Mouse (Mus musculus): Measurements from ENCODE around the gene Mybl2.
A peak's percentile ranks its signal among the peaks of the same experiment; 100 is the strongest.

Gene Mybl2

DNA sequence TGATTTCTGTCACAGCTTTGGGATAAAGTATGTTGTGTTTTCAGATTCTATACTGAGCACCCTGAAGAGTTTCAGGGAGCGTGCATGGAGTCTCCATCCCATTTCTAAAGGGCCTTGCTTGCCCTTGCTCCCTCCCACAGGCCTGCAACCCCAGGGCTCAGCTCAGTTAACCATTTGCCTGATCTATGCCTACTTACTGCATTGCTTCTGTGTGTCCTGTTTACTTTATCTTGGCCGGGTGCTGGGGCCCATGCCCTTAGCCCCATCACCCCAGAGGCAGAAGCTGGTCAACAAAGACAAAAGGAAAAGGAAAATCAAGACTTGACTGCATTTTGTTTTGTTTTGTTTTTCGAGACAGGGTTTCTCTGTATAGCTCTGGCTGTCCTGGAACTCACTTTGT lies 17.1 kb downstream of the Mybl2 start:
- no peak for DNase-seq (ENCODE audit: low spot score)

DNA sequence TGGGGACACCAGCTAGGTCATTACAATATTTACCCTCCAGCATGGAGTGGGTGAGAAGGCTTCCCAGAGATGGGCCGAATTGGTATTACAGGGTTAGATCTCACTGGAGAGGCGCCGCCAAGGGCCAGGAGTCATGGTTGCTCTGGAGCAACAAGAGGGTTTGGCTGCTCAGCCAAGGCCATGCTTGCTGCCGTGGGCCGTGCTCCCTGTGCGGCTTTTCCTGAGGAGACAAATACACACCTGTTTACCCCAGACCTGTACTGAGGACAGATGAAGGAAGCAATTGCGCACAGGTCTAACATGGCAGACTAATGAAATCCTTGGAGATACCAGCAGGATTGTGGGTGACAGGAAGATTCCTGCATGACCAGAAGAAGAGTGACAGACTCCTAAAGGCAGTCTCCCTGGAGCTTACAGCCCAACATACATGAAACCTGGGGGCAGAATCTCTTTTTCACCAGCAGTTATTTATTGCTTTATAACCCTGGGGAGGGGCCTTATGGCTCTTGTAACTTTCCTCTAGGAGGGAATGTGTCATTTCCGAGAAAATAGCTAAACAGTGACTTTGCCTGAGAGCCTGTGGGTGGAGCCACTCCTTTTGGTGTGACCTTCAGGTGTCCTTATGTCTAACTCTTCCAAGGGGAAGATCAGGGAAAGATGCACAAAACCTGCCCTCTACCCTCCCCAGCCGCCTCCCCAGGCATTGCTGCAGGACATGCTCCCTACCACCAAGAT lies 18.7 kb downstream of the Mybl2 start:
- DNase-seq (ENCODE audit: low spot score): no peak

DNA sequence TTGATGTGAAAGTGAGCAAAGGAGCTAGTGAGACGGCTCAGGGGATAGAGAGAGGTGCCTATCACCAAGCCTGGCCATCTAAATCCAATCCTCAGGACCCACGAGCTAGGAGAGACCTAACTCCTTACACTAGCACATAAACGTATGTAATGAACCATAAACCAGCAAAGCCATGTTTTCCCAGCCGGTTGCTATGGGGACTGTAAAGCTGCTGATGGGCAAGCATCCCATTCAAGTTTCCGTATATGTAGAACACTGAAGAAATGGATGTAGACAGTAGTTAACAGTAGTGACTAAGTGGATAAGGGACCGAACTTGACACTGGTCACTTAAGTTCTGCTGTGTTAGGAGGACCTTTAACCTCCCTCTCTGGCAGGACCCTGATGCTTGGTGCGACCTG lies 19.5 kb downstream of the Mybl2 start:
- DNase-seq (ENCODE audit: low spot score): no peak

DNA sequence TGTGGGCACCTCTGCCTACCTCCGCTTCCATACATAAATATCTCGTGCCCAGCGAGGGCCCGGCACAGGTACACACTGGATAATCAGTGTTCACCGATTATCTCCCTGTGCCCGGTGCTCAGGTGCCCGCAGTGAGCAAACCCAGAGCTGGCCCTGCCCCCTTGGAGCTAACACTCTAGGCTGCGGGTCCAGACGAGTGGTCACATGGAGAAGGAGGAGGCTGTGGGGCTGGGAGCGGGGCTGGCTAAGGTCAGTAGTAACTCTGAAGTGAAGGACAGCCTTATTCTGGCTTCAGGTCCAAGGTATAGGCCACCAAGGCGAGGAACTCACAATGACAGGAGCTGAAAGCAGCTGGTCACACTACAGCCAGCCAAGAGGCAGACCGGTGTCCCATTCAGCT lies 20.3 kb downstream of the Mybl2 start:
- DNase-seq (ENCODE audit: low spot score): no peak

DNA sequence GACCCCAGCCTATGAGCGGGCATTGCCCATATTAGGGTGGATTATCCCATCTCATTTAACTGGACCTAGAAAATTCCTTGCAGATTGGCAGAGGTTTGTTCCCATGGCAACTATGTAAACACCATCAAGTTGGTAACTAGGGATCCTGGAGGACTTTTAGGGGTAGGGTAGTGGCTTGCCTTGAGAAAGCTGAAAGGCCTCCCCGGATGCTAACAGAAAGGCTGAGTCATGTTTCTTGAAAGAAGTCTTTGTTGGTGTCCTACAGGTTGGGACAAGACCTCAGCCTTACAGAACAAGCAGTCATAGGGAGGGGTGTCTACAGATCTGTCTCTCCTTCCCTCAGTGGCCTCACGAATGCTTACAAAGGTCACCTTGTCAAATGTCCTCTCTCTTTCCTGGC lies 20.7 kb downstream of the Mybl2 start:
- no peak for DNase-seq (ENCODE audit: low spot score)

DNA sequence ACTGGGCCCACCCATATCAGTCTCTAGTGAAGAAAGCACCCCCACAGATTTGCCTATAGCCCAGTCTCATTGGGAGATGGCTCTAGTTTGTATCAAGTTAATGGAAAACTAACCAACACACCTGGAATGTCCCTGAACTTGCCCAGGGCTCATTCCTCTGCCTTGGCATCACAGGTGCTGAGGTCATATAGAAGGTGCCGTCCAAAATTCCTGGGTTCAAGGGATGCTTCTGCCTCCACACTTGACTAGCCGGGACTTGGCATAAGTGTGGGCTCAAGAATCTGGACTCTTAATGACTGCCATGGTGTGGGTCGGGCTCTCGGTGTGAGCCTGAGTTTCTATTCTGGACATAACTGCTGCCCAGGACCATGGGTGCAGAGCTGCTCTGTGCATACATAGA lies 24.6 kb downstream of the Mybl2 start:
- no peak for DNase-seq (ENCODE audit: low spot score)

DNA sequence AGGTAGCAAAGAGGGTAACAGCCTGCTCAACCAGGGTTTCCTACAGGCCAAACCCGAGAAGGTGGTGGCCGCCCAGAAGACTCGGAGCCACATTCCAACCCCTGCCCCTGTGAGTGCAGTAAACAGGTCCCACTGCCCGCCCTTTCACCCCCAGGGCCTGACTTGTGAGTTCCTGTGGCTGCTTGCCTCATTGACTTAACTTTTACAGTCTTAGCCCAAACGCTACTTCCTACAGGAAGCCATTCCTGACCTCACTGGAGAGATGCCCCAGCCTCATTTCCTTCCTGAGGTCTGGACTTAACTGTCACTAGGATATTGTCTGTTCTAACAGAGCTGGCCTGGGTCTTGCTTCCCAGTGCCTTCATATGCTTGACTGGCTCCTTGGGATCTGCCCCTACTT lies 28.1 kb downstream of the Mybl2 start:
- no peak for DNase-seq (ENCODE audit: low spot score)

DNA sequence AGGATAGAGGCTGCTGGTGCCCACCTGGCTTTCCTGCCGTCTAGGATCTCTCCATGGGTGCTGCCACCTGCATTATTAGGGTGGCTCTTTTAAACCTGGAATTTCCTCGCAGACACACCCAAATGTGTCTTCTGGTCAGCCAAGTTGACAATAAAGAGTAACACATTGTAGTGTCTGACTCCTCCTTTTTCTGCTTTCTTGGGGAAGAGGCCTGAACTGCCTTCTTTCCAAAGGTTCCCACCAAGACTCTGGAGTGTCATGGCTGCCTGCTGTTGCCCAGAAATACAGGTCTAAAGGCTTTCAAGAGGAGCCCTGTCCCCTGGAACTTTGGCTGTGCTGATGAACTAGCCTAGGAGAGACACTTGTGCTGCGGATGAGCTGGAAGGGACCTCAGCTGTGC lies 30.0 kb downstream of the Mybl2 start:
- no peak for DNase-seq (ENCODE audit: low spot score)

DNA sequence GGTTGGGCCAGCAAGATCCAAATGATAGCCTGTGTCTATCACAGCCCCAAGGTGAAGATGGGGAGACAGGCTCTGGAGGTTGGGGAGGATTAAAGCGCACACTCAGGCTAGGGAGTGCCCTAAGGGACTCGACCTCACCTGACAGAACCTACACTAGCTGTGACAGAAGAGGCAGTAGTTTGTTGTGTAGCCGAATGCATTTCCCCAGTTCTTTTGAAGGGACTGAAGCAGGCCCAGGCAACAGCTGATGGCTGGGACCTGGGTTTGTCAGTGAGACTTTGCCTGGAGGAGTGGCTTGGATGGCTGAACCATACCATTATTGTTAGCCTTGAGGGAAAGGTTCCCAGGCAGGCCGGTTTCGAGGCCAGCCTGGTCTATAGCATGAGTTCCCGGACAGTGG lies 30.6 kb downstream of the Mybl2 start:
- DNase-seq (ENCODE audit: low spot score): no peak

DNA sequence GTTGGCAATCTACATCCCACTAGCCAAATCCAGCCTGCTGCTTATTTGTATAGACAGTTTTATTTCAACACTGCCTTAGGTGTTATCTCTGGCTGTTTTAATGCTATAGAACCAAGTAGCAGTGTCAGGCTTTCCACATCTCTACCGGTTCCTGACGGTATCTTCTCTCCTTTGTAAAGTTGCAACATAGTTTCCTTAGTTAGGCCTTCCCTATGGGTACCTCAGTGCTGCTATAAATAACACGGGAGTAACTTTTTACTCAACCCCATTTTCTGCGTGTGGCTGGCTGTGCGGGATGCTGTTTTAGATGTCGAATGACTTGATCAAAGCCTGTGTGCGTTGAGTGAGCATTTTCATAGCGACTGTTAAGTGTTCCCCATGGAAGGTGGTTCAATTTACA lies 32.1 kb downstream of the Mybl2 start:
- DNase-seq (ENCODE audit: low spot score): no peak

DNA sequence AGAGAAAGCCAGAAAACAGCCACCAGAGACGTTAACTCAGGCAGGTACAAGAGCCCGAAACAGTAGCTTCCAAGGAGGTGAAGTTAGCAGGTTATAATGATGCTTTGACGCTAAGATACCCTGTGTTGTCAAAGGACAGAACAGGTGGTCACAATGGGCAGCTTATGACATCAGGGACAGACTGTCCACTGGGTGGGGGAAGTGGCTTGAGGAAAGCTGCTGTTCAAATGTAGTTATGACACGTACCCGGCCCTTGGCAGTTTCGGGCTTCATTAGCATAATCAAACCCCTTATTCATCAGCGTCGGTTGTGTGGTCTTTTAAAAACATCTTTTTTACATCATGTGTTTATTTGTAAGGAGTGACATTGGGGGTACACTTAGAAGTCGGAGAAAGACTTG lies 33.2 kb downstream of the Mybl2 start, which contains the start of gene Gtsf1l:
Gtsf1l (minus strand) TSS at position 128 of the 400 bp plus-strand sequence.
- no peak for DNase-seq (ENCODE audit: low spot score)

DNA sequence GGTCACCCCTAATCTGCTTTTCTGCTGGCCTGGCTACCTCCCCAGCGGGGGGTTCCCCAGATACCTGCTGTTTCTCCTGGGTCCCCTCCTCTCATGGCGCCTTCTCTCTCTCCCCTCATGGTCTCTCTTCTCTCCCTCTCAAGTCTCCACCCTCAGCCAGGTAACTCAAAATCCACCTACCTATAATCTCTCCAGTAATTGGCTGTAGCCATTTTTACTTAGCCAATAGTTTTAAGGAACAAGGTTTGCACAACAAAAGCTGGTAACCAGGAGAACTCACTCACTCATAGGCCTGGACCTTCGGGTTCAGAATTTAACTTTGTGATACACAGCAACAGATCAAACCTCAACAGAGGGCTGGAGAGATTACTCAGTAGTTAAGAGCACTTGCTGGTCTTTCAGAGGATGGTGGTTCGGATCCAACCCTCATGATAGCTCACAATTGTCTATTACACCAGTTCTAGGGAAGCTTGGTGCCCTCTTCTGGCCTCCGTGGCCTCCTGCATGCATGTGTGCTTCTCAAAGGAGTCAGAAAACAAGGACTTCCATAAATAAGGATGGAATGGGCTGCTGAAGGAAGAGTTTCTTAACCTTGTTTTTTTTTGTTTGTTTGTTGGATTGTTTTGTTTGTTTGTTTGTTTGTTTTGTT lies 35.1 kb downstream of the Mybl2 start:
- no peak for DNase-seq (ENCODE audit: low spot score)

DNA sequence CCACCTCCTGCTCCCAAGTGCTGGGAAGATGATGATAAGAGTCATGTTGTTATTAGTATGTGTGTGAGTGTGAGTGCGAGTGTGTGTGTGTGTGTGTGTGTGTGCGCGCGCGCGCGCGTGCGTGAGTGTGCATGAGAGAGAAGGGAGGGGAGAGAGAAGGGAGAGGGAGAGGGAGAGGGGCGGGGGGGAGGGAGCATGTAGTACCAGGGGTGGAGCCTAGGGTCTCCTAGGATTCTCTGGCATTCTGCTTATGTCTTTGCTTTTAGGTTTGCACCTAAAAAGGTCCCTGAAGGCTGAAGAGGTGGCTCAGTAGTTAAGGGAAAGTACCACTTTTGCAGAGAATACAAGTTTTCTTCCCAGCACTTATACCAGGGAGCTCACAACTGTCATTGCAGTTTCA lies 40.4 kb downstream of the Mybl2 start:
- no peak for DNase-seq (ENCODE audit: low spot score)

DNA sequence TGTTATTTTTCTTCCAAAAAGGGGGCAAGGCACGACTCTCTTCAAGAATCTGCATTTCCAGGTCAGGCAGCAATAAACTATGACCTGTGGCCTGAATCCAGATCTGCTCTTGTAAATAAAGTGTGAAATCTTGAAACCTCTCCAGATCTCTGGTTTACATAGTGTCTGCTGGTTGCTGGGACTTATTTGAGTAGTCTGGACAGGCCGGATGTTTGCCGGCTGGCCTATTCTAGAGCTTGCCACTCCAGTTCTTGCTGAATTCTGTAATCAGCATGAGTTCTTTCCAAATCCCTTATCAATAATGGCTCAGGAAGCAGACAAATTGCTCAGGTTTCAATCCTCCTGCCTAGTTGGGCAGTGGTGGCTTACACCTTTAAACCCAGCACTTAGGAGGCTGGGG lies 41.3 kb downstream of the Mybl2 start:
- DNase-seq (ENCODE audit: low spot score): no peak

DNA sequence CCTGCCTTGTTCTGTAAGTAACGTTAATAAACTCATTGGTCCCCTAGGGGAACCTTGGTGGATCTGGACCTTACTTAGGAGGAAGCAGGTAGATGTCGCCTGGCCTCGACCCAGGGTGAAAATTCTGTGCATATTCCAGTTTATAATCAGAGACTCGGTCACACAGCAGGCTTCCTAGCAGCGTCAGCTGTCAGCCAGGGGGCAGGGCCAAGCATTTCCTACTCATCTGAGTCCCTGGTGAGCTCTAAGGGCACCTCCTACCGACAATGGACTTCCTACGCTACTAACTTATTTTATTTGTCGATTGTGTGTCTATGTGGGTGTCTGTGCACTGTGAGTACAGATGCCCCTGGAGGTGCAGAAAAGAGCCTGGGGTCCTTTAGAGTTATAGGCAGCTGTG lies 45.4 kb downstream of the Mybl2 start:
- no peak for DNase-seq (ENCODE audit: low spot score)

DNA sequence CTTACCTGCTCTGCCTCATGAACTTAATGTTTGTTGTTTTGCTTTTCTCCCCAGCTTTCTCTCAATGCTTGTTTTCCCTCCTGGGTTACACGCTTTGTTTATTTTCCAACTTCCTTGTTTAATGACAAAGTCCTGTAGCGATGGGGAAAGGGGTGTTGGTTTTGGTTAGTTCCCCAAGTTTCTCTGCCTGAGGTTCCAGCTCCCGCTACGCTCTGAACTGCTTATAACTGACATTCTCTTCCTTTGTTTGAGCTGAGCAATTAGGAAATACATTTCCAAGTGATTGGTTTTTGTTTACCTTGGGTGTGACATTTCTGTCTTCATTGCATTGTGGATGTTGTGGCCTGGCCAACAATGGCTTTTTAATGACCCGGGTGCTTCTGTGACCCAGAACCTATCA lies 46.1 kb downstream of the Mybl2 start:
- no peak for DNase-seq (ENCODE audit: low spot score)

DNA sequence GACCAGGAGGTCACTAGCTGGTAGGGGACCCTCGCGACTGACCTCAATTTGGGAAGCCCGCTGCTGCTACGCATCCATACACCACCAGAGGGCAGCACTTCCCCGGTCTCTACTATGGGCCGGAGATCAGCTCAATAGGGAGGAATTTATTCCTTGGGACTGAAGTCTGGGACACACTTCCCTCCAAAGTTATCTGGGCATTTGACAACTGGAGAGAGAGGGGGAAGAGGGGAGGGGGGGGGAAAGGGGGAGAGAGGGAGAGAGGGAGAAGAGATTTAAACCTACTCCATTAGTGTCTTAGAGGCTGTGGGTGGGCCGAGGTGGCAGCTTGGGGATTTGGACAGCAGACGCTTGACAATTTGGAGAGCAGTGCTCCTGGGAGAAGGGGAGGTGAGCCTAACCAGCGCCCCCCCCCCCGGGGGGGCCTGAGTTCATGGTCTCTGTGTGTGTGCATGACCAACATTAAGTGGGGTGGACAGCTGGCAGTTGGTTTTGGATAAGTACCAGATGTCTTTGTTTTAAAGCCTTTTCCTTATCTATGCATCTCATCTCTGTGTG lies 47.2 kb downstream of the Mybl2 start:
- DNase-seq (ENCODE audit: low spot score): peak; percentile 58

DNA sequence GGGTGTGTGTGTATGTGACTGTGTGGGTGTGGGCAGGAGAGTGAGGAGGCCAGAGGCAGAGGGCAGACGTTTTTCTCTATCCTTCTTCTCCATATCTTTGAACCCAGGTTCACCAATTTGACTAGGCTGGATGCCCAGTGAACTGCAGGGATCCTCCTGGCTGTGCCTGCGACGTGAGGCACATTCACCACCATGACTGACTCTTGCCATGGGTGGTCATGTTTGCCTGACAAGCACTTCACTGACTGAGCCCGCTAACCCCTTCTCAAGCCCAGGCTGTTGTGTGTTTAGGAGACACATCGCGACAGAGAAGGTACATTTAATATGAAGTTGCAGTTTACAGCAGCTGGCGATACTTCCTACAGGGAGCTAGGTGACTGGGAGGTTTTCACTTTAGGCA lies 47.7 kb downstream of the Mybl2 start:
- no peak for DNase-seq (ENCODE audit: low spot score)

DNA sequence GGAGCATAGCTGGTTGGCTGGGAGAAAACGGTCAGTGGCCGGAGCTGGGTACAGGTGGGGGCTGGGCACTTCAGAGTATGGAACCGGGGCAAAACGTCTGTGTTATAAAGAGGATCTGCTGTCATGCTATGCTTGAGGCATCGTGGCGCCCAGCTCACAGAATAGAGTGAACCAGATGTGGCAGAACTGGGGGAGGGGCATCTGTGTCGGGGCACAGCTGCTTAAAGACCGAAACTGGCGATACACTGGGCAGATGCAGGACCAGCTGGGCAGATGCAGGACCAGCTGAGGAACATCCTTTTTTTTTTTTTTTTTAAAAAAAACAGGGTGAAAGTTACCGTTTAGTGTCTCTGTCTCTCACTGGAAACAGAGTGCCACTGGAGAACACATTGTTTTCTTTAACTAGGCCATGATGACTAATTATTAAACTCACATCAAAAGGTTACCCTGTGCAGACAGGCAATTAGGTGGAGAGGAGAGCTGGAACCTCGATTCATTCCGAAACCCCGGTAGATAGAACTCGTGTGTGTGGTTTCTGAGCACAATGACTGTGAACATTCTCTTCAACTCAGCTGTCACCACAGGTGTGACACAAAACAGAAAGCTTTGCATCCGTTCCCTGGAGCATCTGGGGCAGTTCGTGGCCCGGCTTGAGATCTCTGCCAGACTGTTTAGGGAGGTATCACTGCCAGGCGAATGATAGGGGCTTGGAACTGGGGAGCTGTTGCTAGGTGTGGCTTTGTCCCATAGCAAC lies 48.6 kb downstream of the Mybl2 start:
- no peak for DNase-seq (ENCODE audit: low spot score)

DNA sequence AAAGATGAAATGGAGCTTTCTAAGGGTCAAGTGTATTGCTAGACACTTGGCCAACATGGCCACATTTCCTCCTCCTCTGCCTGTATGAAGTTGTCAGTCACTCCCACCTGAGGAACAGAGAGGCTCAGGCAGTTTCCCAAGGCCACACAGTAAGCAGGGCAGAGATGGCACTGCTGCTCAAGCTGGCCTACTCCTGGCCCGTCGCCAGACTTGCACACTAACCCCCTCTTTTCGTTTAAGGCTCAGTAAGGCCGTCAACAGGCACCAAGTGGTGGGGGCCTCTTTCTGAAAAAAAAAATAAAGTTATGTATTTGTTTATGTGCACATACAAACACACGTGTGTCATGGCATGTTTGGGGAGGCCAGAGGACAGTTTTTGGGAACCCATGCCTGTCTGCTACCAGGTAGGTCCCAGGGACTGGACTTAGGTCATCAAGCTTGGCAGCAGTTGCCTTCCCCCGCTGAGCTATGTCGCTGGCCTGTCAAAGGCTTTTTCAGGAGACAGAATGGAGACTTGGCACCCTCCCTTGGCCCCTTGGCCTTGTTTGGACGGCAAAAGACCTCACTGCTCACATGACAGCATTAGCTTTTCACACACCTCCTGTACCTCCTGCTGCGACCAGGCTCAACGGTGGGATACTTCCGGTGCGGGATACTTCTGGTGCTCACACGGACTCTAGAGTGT lies 49.7 kb downstream of the Mybl2 start:
- no peak for DNase-seq (ENCODE audit: low spot score)

DNA sequence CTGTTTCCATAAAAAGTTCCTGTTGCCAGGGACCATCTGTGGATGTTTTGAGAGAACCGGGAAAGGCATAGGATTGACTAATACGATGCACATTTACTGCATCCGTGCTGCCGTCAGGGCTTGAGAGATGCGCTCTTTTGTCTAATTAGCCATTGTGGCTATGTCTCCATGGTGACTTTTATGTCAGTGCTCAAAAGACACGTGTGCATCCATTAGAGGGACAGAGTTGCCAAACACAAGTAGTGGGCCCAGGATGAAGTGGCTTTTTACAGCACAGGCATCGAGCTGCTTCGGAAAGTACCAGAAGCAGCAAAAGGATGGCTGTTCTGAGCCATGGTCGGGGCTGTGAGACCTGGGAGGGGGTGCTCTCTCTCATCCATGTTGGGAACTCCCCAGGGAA lies 53.9 kb downstream of the Mybl2 start:
- no peak for DNase-seq (ENCODE audit: low spot score)

DNA sequence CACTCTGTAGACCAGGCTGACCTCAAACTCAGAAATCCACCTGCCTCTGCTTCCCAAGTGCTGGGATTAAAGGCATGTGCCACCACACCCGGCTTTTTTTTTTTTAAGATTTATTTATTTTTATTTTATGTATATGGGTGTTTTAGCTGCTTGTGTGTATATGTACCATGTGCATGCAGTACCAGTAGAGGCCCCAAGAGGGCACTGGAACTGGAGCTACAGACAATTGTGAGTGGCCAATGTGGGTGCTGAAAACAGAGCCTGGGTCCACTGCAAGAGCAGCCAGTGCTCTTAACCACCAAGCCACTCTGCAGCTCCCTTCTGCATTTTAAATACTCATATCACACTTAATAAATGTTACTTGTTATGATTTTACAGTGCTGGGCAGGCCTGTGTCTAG lies 56.2 kb downstream of the Mybl2 start:
- DNase-seq (ENCODE audit: low spot score): no peak
